Mouse (Mus musculus): ENCODE measurements around the gene Cc2d1a.

GRCm38 (mm10) chr8:84137848-84138247, 9.9 kb downstream of the Cc2d1a start:
- TF ChIP-seq POLR2A (IDR thresholded peaks at IDR 0.05; ENCODE audit: borderline replicate concordance, low read depth, low read length) (no peak), CTCF (IDR thresholded peaks at IDR 0.05; ENCODE audit: low read depth, low read length) (no peak)
